Mouse (Mus musculus) NIH3T3 (cell line): ENCODE data around the gene Hmcn1.

Experiments used
- DNase-seq: peaks from one replicate; pipeline ENCODE4 v3.0.0-alpha.2; 2012; ENCODE audit warnings: low read depth

Hmcn1 gene

DNA sequence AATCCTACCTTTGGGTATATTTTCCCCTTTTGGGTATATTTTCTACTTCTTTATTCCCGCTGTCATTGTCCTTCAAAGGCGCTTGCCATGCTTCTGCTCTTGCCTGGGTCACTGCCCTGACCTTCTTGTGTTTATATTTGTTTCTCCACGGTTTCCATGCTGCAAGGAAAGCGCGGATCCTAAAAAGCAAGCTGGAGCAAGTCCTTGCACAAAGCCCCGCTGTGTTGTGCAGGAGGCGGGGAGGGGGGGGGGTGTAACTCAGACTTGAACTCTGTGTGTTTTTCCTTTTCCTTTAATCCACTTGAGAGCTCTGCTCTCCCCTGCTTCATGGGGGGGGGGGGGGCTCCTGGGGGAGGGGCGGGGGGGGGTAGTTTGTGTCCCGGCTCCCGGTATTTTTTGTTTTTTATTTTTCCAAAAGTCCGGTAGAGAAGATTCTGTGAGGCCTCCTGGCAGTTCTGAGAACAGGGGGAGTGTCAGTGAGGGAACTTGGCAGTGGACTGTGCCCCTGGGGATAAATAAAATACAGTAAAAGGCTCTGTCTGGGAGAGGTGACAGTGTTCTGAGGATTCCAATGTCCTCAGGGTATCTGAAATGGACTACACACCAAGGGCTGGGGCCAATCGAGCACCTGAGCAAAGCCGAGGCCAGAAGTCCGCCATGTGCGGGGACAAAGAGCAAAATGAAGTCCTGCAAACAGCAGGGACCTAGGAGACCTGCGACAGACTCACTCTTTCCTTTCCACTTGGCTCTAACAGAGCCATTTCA lies 457.3 kb downstream of the Hmcn1 start:
- DNase-seq = no peak

DNA sequence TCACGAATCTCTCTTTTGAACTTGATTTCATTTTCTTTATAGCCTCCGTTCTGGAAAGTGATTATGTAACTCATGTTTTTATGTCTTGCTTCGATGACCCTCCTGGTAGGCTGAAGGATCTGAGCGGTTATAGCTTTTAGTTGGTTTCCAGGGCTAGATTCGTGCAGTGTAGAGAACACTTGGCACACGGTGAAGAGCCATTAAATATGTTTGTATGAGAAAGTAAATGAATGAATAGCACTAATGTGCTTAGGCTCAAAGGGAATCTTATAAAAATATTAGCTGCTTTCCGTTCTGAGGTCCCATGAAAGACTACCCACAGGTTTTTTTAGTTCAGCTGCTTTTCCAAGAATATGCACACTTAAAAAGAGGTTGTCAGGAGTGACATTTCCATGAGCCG lies 458.6 kb downstream of the Hmcn1 start:
- no peak for DNase-seq

- no peak for DNase-seq
These were observed 480.2 kb downstream of the Hmcn1 start for GRCm38 (mm10) chr1:150513041-150513440.
